Mouse (Mus musculus) cerebellum, adult 9-11 months (tissue): ENCODE data around the gene Tfap2b.
A peak's percentile ranks its signal among the peaks of the same experiment; 100 is the strongest.

Source experiments
- DNase-seq: peaks from one replicate; pipeline ENCODE4 v3.0.0; 2022

Tfap2b gene

DNA sequence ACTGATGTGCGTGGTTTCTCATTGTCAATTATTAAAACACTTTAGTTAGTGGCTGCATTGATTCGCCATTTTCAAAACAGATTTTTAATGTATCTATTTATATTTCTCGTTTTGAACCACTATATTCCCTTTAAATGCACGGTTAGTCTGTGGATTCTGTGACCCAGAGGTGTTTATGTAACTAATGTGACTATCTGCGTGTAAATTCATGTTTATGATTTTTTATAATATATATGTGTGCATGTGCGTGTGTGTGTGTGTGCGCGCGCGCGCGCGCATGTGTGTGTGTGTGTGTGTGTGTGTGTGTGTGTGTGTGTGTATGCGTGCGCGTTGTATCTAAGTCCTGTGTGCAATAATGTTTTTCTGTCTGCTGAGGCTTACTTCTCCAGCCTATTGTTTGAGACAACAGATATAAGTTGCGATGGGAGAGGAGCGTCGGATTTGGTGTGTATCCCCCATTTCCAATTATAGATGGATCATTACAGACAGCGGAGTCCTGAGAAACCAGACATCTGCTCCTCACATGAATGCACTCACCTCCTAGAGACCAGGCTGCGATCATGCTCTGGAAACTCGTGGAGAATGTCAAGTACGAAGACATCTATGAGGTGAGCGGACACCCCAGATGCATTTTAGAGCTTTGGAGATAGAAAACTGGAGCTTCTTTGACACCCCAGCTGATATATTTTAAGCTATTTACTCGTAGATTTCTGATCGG is at the start of gene Tfap2b:
Gene Tfap2b, plus strand, starts transcription at position 274 of the 718 bp plus-strand sequence.
- no peak for DNase-seq

DNA sequence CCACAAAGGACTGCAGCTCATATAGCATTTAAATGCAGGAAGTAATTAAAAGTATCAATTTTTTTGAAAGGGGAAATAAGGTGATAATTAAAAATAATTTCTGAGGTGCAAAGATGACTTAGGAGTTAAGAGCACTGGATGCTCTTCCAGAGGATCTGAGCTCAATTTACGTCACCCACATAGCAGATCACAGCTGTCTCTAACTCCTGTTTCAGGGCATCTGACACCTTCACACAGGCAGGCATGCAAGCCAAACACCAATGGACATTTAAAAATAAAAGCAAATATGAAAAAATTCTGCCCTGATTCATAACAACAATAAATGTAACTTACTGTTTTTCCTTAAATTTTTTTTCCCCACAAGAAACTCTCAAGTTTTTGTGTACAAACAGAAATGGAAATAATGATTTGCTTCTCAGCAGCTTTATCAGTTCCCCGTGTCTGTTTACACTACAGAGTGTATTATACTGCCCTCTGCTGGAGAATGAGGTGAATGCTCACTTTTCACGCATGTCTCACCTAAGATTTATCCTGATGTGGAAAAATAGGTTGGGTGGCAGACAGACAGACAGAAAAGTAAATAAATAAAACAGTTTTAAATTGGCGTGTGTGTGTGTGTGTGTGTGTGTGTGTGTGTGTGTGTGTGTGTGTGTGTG is 29.8 kb upstream of the Tfap2b start:
- peak; percentile 4 for DNase-seq

DNA sequence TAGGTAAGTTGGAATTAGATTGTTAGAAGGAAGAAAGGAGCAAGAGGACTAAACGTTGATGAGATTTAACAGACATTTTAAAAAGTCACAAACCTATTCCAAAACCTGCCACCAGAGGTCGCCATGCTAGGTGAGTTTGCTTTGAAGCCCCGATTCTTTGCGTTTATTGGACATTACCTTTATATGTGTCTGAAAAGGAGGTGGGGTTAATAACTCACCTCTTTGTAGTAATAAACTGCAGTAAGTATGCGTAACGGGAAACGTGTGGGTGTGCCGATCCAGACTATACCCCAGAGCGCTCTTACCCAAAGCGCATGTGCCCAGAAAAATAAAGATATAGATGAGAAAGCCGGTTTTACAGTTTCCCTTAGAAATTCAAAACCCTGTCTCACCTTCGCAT is 3.1 kb upstream of the Tfap2b start:
- no peak for DNase-seq

DNA sequence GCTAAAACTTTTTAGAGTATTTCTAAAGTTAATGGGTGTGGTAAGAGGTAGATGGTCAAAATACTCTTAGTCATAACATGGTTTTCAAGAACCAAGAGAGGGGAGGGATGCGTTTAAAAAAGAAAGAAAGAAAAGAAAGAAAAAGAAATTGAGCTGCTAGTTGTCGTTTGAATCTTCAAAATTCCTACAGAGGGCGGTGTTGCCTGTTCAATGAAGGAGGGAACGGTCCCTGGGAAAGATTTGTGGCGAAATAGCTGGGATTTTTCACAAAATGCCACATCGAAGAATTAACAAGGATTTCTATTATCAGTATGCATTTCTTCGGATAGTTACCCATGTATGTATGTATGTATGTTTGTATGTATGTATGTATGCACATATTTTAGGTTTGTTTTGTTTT is 2.5 kb upstream of the Tfap2b start:
- no peak for DNase-seq

DNA sequence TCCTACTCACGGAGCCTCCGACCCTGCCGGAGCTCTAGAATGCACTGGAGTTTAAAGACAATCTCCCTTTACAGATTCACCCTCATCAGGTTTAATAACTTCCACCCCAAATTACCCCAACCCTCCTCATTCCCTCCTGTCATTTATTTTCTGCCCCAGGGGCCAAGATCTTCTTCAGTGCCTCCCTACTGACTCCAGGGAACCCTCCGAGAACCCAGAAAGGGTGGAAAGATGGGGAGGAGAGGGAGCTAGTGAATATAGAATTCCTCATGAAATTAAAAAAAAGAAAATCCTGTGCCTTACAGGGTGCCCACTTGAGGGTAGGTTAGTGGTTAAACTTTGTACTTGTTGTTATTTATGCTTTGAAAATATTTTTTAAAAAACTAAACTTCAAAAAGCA is 1.1 kb upstream of the Tfap2b start:
- no peak for DNase-seq

DNA sequence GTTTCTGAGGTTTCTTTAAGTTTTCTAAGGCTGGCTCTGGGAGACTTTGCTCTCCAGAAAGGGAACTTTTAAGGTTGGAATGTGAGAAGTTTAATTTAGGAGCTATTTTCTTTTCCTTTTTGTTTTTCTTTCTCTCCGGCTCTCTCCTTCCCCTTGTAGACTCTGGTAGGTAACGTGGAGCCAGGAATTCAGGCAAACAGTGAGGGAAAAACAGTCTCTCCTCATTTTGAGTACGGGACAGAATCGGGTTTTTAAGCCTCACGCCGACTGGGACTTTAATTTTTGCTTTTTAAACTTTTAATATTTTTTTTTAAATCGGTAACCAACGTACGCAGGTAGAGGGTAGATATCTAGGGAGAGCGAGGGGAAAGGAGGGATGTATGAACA is 638 bp downstream of the Tfap2b start:
- no peak for DNase-seq

DNA sequence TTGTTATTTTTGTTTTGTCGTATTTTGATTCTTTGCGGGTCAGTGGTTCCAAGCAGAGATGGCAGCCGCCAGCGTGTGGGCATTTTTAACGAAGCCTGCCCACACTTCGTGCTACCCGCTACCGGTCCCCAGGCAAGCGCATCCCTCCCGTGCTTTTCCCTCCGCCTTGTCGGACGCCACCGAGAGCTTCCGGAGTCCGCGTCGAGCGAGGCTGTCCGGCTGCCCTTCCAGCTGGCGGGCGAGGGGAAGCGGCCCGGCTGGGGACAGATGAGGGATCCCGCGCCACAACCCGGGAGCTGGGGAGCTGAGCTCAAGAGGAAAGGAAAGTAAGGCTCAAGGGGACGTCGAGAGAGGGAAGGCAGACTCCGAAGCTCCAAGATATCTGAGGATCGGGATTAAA is 1.1 kb downstream of the Tfap2b start:
- no peak for DNase-seq

DNA sequence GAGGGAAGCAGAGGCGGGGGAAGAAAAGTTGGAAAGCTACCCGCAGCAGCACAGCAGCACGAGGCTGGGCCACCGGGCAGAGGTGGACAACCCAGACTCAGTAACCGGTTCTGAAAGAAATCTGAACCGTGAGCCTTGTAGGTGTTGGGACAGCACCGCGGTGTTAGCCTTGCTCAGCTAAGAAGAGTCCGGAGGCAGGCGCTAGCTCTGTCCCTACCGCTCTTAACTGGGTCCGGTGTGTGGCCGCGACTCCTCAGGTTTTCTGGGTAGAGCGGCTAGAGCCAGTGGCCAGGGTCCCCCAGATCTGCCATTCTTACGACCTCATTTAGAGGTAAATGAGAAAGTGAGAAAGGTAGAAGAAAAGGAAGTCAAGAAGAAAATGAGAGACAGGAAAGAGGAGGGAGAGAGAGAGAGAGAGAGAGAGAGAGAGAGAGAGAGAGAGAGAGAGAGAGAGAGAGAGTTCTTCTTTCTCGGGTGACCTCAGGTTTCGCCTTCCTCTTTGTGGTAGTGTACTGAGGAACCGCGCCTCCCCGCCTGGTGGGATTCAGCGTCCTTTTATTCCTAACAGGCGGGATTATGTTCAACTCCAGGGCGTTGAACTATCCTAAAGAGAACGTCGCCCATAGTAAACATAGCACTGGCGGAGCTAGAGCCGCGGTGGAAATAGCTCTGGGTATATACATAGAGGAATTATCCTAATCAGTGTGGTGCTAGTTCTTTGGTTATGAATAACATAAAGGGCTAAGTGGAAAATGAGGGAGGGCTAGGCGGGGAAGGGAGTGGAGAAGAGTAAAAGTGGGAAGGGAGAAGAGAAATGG is 1.7 kb downstream of the Tfap2b start:
- no peak for DNase-seq

DNA sequence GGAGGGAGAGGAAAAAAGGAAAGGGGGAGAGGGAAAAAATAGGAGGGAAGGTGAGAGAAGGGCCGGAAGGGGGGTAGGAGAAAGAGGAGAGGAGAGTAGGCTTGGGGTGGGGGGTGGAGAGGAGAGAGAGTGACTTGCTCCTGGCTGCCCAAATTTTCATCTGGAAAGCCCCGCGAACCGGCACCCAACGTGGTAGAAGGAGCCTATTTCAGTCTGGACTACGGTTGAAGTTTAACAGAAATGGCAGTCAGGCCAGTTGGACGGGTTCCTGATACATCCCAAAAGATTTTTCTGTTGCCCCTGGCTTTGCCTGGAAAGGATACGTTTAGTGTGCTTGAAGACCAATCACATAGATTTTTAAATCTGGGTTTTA is 2.3 kb downstream of the Tfap2b start:
- no peak for DNase-seq

DNA sequence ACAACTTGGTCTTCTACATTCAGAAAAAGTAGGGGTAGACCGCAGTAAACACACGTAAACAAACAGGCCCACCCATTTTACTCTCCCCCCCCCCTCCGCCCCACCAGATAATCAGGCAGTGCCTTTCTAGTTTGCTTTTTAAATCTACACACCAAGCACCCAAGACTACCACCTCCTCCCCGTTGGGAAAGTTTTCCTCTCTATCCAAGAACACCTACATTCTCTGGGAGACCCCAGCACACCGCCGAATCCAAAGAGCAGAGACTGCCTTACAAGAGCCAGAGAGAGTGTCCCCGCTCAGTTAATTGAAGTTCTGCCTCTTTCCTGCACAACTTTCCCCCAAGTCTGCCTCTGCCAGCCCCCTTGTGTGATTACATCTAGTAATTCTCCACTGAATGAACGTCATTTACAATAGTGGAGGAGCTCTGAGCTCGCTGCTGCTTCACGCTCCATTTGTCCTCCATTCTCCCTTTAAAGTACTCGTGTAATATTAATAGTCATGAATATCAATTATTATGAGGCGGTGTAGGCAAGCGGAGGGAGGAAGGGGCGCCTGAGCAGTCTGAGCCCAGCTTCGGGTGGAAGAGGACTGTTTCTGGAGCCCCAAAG is 2.9 kb downstream of the Tfap2b start:
- no peak for DNase-seq

DNA sequence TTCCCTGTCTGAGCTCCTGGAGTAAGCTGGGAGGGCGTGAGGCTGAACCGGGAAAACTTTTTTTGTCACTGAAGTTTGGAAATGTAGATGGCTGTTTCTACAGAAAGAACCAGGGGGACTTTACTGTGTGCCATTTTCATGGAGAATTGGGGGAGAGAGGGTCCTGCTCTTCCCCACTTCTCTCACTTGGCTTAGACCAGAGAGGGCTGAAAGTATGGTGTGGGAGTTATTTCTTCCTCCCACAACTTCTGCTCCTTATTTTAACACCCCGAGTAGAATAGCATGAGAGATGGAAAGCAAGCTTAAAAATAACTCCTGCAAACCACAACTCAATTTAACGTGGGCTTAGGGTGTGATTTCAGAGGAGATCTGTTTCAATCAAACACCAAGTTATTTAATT is 4.0 kb downstream of the Tfap2b start:
- DNase-seq: no peak

DNA sequence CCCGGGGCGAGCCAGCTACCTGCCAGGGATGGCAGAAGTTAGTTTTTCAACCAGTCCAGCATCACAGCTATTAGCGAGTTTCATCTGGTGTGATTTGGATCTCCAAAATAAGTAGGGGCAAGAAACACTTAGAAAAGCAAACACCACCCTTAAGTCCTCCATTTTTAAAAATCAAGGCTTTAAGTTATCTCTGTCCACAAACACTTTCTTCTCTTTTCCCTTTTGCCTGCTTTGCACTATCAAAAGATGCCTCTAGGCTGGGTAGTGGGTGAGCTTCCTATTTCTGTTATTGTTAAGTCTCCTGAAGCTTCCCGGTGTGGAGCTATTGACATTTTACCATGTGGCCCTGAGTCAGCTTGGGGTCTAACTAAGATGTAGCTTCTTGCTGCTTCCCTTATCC is 4.5 kb downstream of the Tfap2b start:
- DNase-seq: no peak

DNA sequence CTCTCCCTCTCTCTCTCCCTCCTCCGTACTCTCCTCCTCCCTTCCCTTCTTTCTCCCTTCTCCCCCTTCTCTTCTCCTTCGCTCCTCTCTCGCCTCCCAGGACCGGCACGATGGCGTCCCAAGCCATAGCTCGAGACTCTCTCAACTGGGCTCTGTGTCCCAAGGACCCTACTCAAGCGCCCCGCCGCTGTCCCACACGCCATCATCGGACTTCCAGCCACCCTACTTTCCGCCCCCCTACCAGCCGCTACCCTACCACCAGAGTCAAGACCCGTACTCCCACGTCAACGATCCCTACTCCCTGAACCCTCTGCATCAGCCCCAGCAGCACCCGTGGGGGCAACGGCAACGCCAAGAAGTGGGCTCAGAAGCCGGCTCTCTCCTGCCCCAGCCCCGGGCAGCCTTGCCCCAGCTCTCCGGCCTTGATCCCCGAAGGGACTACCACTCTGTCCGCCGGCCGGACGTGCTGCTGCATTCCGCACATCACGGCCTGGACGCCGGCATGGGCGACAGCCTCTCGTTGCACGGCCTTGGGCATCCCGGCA is 5.2 kb downstream of the Tfap2b start:
- DNase-seq: no peak

DNA sequence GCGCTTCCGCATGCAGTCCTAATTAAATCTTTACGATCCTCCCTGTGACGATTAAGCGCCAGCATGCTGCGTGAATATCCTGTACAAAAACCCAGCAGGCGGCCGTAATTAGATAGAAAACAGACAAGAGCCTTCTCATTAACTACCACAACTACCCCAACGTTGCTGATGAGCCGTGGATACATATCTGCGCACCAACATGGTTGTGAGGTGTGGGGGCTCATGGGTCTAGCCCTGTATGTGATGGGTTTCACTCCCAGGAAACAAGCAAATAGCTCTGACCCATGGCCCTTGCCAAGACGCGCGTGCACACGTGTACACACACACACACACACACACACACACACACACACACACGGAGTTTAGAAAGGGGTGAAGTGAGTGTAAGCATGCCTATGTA is 8.7 kb downstream of the Tfap2b start:
- DNase-seq: no peak

DNA sequence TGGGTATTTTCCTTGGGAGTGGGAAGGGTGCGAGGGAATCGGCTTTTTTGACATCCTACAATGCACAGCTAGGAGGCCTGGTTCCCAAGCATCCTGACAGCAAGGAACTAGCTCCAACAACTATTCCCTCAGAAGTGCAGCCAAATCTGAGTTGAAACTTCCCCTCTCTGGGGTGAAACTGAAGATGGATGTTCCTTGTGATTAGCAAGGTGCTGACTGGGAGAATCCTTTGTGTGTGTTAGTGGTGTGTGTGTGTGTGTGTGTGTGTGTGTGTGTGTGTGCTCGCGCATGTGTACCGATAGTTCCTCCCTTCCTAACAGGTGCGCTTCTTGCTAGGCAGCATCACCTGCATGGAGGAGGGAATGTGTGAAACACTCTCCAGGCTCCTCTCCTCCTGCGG is 9.5 kb downstream of the Tfap2b start:
- DNase-seq: no peak

DNA sequence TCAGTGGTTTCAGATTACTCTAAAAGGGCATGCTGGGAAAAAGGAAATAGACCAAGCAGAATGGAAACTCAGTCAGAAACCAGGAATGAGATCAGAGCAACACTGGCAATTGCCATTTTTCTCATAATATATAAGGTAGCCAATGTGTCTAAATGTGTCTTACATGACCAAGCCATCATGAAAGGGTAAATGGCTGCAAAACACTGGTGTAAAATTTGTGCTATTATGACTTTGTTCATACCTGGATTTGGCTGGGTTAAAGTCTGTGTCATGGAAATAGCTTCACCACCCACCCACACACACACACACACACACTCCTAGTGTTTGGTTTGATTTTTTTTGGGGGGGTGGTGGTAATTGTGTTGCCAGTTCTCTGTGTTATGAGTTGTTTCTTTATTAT is 10.7 kb downstream of the Tfap2b start:
- no peak for DNase-seq

DNA sequence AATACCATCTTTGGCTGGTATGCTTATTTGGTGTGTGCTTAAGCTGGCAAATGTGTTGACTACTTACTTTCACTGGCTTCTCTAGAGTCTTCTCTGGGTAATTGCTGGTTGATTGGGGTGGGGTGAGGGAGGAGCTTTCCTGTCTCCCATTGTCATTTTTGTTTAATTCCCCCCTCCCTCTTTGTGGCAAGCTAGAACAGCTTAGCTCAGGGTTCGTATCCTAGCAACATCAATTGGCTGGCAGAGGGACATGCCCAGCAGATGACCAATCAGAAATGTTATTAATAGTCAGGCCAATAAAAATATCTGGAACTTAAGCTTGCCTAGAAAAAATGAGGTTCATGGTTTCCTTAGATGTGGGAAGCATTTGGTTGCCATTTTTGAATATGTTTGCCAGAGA is 11.8 kb downstream of the Tfap2b start:
- DNase-seq: no peak

DNA sequence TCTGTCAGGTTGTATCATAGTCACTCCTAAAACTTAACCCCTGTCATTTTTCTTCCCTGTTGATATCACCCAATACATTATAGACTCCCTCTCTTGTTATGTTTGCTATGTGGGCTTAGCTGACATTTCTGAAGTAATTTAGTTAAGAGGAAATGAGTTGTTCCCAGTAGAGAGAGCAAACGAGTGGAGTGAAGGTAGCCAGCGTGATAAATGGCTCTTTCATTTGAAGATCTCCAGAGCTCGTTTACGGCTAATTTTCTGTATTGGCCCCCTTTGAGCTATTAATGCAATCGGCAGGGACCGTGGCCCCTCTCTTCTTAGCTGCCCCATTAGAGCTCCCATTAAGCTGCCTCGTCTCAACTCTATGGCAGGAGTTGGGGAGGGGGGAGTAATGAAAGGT is 12.9 kb downstream of the Tfap2b start:
- DNase-seq: no peak

DNA sequence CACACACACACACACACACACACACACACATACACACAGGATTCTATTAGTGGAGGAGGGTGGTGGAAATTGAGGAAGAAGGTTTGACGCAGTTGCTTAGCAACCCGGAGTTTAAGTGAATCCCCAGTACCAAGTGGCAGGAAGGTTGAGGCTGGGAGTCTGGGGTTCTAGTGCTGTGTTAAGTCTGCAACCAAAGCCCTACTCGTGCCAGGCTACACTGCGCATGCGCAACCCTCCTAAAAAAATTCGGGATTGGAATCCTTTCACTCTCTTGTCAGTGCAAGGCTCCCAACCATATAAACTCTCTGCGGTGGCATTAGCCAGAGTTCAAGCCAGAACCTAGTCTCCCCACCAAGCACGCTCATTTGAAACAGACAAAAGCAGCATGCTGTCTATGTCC is 18.0 kb downstream of the Tfap2b start:
- no peak for DNase-seq

DNA sequence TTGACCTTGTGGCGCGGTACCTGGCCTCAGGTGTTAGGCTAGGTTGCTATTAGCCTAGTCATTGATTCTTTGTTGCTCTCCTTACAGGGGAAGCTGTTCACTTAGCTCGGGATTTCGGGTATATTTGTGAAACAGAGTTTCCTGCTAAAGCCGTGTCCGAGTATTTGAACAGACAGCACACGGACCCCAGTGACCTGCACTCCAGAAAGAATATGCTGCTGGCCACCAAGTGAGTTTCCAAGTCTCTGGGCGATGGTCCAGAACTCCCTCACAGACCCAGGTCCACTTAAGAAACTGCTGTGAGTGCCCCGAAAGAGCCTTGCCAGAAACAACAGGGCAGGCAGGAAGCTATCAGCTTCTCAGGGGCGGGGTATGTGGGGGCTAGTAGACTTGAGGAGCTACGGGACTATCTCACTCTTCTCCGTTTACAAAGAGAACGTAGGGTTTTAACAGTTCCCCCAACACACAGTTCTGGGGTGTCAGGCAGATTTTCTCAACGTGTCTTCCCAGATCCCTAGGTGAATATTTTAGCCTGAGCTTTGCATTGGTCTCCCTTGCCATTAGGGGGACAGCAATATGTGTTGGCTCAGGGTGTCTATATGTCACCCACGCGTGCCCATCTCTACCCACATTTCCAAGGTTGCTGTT is 22.3 kb downstream of the Tfap2b start:
- no peak for DNase-seq

DNA sequence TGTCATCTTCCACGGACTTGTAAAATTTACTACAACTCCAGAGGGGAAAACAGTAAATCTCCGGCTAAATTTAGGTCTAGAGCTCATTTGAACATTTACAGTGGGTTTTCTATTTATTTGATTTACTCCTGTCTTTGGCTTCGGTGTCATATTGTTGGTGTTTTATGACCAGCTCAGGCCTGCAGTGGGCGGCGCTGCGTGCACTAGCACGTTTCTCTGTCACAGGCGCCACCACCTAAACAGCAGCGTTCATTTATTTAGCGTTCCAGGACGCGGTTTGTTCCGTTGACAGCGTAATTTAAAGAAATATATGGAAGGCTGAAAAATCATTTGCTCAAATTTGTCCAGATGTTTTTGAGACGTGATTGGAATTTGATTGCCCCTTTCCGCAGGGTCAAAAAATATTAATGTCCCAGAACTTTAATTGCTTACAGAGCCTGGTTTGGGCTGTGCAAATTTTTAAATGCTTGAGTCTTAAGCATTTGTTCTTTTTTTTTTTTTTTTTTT is 22.9 kb downstream of the Tfap2b start:
- no peak for DNase-seq

DNA sequence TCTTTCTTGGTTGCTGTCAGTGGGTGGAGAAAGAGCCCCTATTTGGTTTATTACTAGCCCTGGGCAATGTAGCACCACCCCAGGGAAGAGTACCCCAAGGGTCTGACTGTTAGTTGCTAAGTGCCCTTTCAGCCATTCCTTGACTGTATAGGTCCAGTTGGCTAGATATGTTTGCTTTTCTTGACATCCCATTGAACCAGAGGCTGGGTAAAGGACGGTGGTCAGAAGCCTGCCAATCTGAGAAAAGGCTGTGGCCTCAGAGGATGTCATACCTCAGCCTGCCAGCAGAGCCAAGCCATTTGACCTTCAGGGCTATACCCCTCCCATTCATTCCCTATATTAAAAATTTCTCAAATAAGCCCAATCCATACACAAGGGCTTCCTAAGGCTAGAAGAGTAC is 24.0 kb downstream of the Tfap2b start:
- DNase-seq: no peak

DNA sequence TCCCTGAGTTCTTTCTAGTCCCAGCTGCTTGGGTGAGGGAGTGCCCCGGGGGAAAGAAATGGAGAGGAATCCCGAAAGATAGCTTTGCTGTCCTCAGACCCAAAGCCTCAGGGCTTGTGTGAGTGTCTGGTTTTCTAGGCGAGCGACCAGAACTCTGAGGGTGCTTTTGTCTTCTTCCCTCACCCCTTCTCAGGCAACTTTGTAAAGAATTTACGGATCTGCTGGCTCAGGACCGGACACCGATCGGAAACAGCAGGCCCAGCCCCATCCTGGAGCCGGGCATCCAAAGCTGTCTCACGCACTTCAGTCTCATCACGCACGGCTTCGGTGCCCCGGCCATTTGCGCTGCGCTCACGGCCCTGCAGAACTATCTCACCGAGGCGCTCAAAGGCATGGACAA is 25.1 kb downstream of the Tfap2b start:
- DNase-seq: no peak
